Comparison of ENCODE assay signal across 7 mouse cellular contexts in the genomic region with DNA sequence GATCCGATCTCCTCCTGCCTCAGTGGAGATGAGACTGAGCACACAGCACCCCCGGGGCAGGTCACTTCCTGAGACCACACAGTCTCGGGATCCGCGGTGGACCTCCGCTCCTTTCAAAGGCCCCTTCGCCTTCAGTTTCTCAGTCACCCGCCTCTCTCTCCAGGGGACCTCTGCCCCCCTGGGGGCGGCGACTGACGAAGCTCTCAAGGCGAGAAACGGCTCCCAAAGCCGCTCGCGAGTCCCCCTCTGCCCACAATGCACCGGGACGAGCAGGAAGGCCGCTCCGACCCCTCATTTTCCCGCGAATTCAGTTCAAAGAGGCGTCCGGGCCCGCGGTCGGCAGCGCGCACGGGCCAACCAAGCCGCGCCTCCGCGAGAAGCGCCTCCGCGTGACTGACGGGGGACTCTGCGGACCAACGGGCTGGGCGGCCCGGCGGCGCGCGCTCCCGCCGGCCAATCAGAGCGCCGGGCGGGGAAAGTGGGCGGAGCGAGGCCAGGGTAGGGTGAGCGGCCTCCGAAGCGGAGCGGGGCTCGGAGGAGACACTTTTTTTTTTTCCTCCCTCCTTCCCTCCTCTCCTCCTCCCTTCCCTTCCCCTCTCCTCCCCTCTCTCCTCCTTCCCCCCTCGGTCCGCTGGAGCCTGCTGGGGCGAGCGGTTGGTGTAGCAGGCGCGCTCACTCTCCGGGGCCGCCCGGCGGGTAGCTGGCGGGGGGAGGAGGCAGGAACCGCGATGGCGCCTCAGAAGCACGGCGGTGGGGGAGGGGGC. TPM values are rescaled to one million over a fixed set of nuclear protein-coding genes. Genes with fewer than 3 reads are reported as not detected.
DNase-seq lines count a peak whose midpoint lies in the region; ATAC-seq lines count a peak whose summit lies in the region.

A gene (plus strand): TSS at position 515 of the 764 bp plus-strand sequence.

- H3K36me3 ChIP-seq in embryonic facial prominence, embryonic 11.5 days (replicated peaks; ENCODE audit: control insufficient read depth, insufficient read depth, low read depth, low read length): no peaks in the 10 kb centered on the region
- H3K36me3 ChIP-seq in limb, embryonic 10.5 days: peaks cover 26% of the 10 kb centered on the region
- peaks cover 10% of the 10 kb centered on the region for H3K36me3 ChIP-seq in midbrain, embryonic 13.5 days

- no peaks in the 10 kb centered on the region for H3K4me1 ChIP-seq in embryonic facial prominence, embryonic 11.5 days (ENCODE audit: control insufficient read depth, insufficient read depth, low read length)
- peaks cover 8% of the 10 kb centered on the region for H3K4me1 ChIP-seq in limb, embryonic 10.5 days
- H3K4me1 ChIP-seq in midbrain, embryonic 13.5 days (replicated peaks): peaks cover 8% of the 10 kb centered on the region

- 0% methylated on average over 58 of the region's 74 CpGs for WGBS in embryonic facial prominence, embryonic 11.5 days
- WGBS in limb, embryonic 10.5 days: under 1% methylated on average over 71 of the region's 74 CpGs
- 0% methylated on average over 39 of the region's 74 CpGs for WGBS in midbrain, embryonic 13.5 days

- H3K4me2 ChIP-seq in embryonic facial prominence, embryonic 11.5 days (ENCODE audit: low read depth, low read length): peak within 1 kb of the TSS; percentile 53
- H3K4me2 ChIP-seq in midbrain, embryonic 13.5 days (replicated peaks): peak within 1 kb of the TSS; percentile 82

- H3K9ac ChIP-seq in embryonic facial prominence, embryonic 11.5 days (replicated peaks; ENCODE audit: low read length): peak within 1 kb of the TSS; percentile 92
- H3K9ac ChIP-seq in midbrain, embryonic 13.5 days (replicated peaks): peak within 1 kb of the TSS; percentile 91

- H3K9me3 ChIP-seq in embryonic facial prominence, embryonic 11.5 days (replicated peaks; ENCODE audit: control insufficient read depth, low read length): no peaks in the 10 kb centered on the region
- no peaks in the 10 kb centered on the region for H3K9me3 ChIP-seq in limb, embryonic 10.5 days (replicated peaks)
- no peaks in the 10 kb centered on the region for H3K9me3 ChIP-seq in midbrain, embryonic 13.5 days

- ATAC-seq in embryonic facial prominence, embryonic 11.5 days (replicated peaks; ENCODE audit: insufficient number of reproducible peaks, low FRiP score, low TSS enrichment, low read depth): peak; percentile 93
- peak; percentile 91 for ATAC-seq in granulocyte monocyte progenitor cell, adult 5-6 weeks (replicated peaks; ENCODE audit: poor library complexity, severe bottlenecking)
- peak; percentile 95 for ATAC-seq in midbrain, embryonic 13.5 days

- DNase-seq in adrenal gland, postnatal 14 days: peak; percentile 98
- DNase-seq in embryonic facial prominence, embryonic 11.5 days (ENCODE audit: low spot score): peak; percentile 98
- DNase-seq in kidney, adult 11 months: peak; percentile 94
- DNase-seq in limb, embryonic 10.5 days (ENCODE audit: low spot score): peak; percentile 97
- DNase-seq in spleen, adult 12 weeks (ENCODE audit: low spot score): peak; percentile 92

- H3K4me3 ChIP-seq in embryonic facial prominence, embryonic 11.5 days (ENCODE audit: low read depth, low read length): peak within 1 kb of the TSS; percentile 97
- peak within 1 kb of the TSS; percentile 99 for H3K4me3 ChIP-seq in limb, embryonic 10.5 days
- peak within 1 kb of the TSS; percentile 99 for H3K4me3 ChIP-seq in midbrain, embryonic 13.5 days (replicated peaks)

- H3K27ac ChIP-seq in embryonic facial prominence, embryonic 11.5 days (replicated peaks; ENCODE audit: low read depth, low read length): peak within 1 kb of the TSS; percentile 100
- H3K27ac ChIP-seq in limb, embryonic 10.5 days: peak within 1 kb of the TSS; percentile 99
- peak within 1 kb of the TSS; percentile 97 for H3K27ac ChIP-seq in midbrain, embryonic 13.5 days

- H3K27me3 ChIP-seq in embryonic facial prominence, embryonic 11.5 days (ENCODE audit: control insufficient read depth, insufficient read depth, low read length): no peaks in the 10 kb centered on the region
- H3K27me3 ChIP-seq in limb, embryonic 10.5 days (ENCODE audit: low read depth, poor library complexity, severe bottlenecking): no peaks in the 10 kb centered on the region
- H3K27me3 ChIP-seq in midbrain, embryonic 13.5 days: no peaks in the 10 kb centered on the region

RNA-seq across cellular contexts. Expression of the gene that starts here (rescaled TPM):
- 53.4 and 61.1 TPM in 2 replicates for total RNA-seq in adrenal gland, postnatal 14 days (2021)
- 21.0 and 27.5 TPM in 2 replicates for polyA plus RNA-seq in embryonic facial prominence, embryonic 11.5 days (2014; fragmentation: Nextera tagmentation; extraction: Ambion mirVana)
- total RNA-seq in granulocyte monocyte progenitor cell, adult 5-6 weeks (2014; fragmentation: Nextera tagmentation): 79.4 and 102 TPM in 2 replicates
- 81.6 and 97.8 TPM in 2 replicates for total RNA-seq in granulocyte monocyte progenitor cell, adult 5-6 weeks (2017)
- 21.1 and 22.5 TPM in 2 replicates for polyA plus RNA-seq in limb, embryonic 10.5 days (2016; fragmentation: Nextera tagmentation; extraction: Ambion mirVana)
- polyA plus RNA-seq in midbrain, embryonic 13.5 days (2015; fragmentation: Nextera tagmentation; extraction: Ambion mirVana): 22.1 and 22.5 TPM in 2 replicates

Comparison
In these comparisons a context has a peak if more than half of its experiments do, and no peak if none do; other contexts are left out.
1. Peak in every context shown above with its lines: DNase-seq, ATAC-seq, H3K4me3 ChIP-seq and H3K27ac ChIP-seq.